Mouse (Mus musculus) left cerebral cortex, adult 2 months (tissue): ENCODE data around the gene Shoc2. TPM values are rescaled to one million over a fixed set of nuclear protein-coding genes. Genes with fewer than 3 reads are reported as not detected.
"Not testable (repeated sequence)": the region's sequence is repeated elsewhere in the genome, so short reads cannot be mapped to it uniquely, and the experiment has no call there.

ENCODE experiments used
- DNase-seq, 2 experiments: peaks; one replicate each; pipeline ENCODE4 v3.0.0; 2021 to 2022; ENCODE audit warnings: low spot score in 2 of 2, mixed read lengths in 1 of 2; ENCODE audit errors: extremely low spot score in 1 of 2
- H3K27ac ChIP-seq: fragments of 200-600 bp; 2 replicates; pipeline ENCODE4 v1.8.1; 2022
- H3K4me3 ChIP-seq: fragments of 200-600 bp; 2 replicates; pipeline ENCODE4 v1.8.1; 2022
- CTCF ChIP-seq: fragments of 200-600 bp; IDR thresholded peaks from 2 replicates; pipeline ENCODE4 v1.8.1; 2022; ENCODE audit warnings: antibody characterized with exemption, mild to moderate bottlenecking, moderate library complexity
- intact Hi-C: fragments of 180-260 bp; cut with DNase I; formaldehyde crosslinking; loops from one replicate; pipeline ENCODE4 v1.15.1; 2025
- total RNA-seq, 2 experiments: library from RNA; stranded (reverse); gene quantifications; 2 replicates each; pipeline ENCODE4 v1.2.3; 2021

Gene Shoc2
- total RNA-seq, 2 experiments from 2014 or later: 54.5 to 55.6 TPM

- intact Hi-C loops: loop anchor here (5.0 kb wide), 4 partner anchors 39 to 301 kb away; partner anchors contain the start of genes Bbip1, Shoc2 and Smc3
- H3K27ac ChIP-seq: peak overlapping the region; percentile 96
These were observed 40.4 kb upstream of the Shoc2 start for GRCm38 (mm10) chr19:53903507-53904321.

GRCm38 (mm10) chr19:53904833-53905480 is 39.1 kb upstream of the Shoc2 start:
- intact Hi-C loops: loop anchor here (5.0 kb wide), 5 partner anchors 37 to 303 kb away; partner anchors contain the start of genes Bbip1, Shoc2 and Smc3
- Histone ChIP-seq H3K4me3 (peak overlapping the region; percentile 96), H3K27ac (peak overlapping the region; percentile 96)
- no peak for TF ChIP-seq CTCF
- no peak for DNase-seq

More at GRCm38 (mm10) chr19:53903507-53904321, 40.4 kb upstream of the Shoc2 start:
- TF ChIP-seq CTCF: peak; percentile 49
- DNase-seq: peak; percentile 58 to 61
- H3K4me3 ChIP-seq: peak overlapping the region; percentile 96

- intact Hi-C loops: loop anchor here (5.0 kb wide), 1 partner anchor 259 kb away; no protein-coding TSS in a partner anchor
- H3K4me3 ChIP-seq: peak overlapping the region; percentile 96; the same call in 1 of the 2 replicates
- no peak overlapping the region for H3K27ac ChIP-seq
- no peak for DNase-seq
- no peak; the same call in 1 of the 2 replicates for TF ChIP-seq CTCF
These were observed 37.9 kb upstream of the Shoc2 start for GRCm38 (mm10) chr19:53906033-53906702.

GRCm38 (mm10) chr19:53906703-53907070 is 37.4 kb upstream of the Shoc2 start:
- not testable (repeated sequence) for H3K27ac ChIP-seq, H3K4me3 ChIP-seq, DNase-seq
- intact Hi-C loops: loop anchor here (5.0 kb wide), 1 partner anchor 259 kb away; no protein-coding TSS in a partner anchor

- H3K4me3 ChIP-seq: no peak overlapping the region
- intact Hi-C loops: no loop called here
- DNase-seq: no peak
- no peak for TF ChIP-seq CTCF
- H3K27ac ChIP-seq: no peak overlapping the region
These were observed 29.2 kb upstream of the Shoc2 start for GRCm38 (mm10) chr19:53914950-53915349.

- intact Hi-C loops: no loop called here
- no peak for TF ChIP-seq CTCF
- DNase-seq: no peak
- Histone ChIP-seq H3K4me3 (no peak overlapping the region), H3K27ac (no peak overlapping the region)
These were observed 24.6 kb upstream of the Shoc2 start for GRCm38 (mm10) chr19:53919541-53919940.

- intact Hi-C loops: not testable (repeated sequence)
These were observed 22.1 kb upstream of the Shoc2 start for GRCm38 (mm10) chr19:53921996-53922395.

GRCm38 (mm10) chr19:53925338-53925751 is 18.8 kb upstream of the Shoc2 start:
- intact Hi-C loops: loop anchor here (1.0 to 5.0 kb wide), 3 partner anchors 88 to 278 kb away; no protein-coding TSS in a partner anchor
- peak; percentile 40 for TF ChIP-seq CTCF
- DNase-seq: no peak
- Histone ChIP-seq H3K4me3 (no peak overlapping the region), H3K27ac (no peak overlapping the region)

More at GRCm38 (mm10) chr19:53921996-53922395, 22.1 kb upstream of the Shoc2 start:
- DNase-seq, H3K4me3 ChIP-seq, H3K27ac ChIP-seq: not testable (repeated sequence)

GRCm38 (mm10) chr19:53926705-53927104 is 17.4 kb upstream of the Shoc2 start:
- Histone ChIP-seq H3K27ac (no peak overlapping the region), H3K4me3 (no peak overlapping the region)
- no peak for TF ChIP-seq CTCF
- intact Hi-C loops: loop anchor here (5.0 kb wide), 2 partner anchors 89 to 279 kb away; no protein-coding TSS in a partner anchor
- no peak for DNase-seq

GRCm38 (mm10) chr19:53929218-53929617 is 14.9 kb upstream of the Shoc2 start:
- no peak overlapping the region for H3K27ac ChIP-seq
- DNase-seq: no peak
- intact Hi-C loops: loop anchor here (5.0 kb wide), 2 partner anchors 92 to 282 kb away; no protein-coding TSS in a partner anchor
- H3K4me3 ChIP-seq: no peak overlapping the region
- no peak for TF ChIP-seq CTCF

GRCm38 (mm10) chr19:53933050-53933449 is 11.1 kb upstream of the Shoc2 start:
- no peak for DNase-seq
- TF ChIP-seq CTCF: no peak
- intact Hi-C loops: no loop called here
- Histone ChIP-seq H3K27ac (no peak overlapping the region), H3K4me3 (no peak overlapping the region)
